Mouse (Mus musculus) telencephalon, adult 2 months (tissue): ENCODE results near the gene Arhgap35.
"Not testable (repeated sequence)": the region's sequence is repeated elsewhere in the genome, so short reads cannot be mapped to it uniquely, and the experiment has no call there.

Experiments
- DNase-seq: peaks from one replicate; pipeline ENCODE4 v3.0.0-alpha.2; 2011; ENCODE audit warnings: low read depth, low spot score

Gene Arhgap35

GRCm38 (mm10) chr7:16606808-16607207 is 8.0 kb downstream of the Arhgap35 start:
- DNase-seq = not testable (repeated sequence)

- no peak for DNase-seq
Measured at GRCm38 (mm10) chr7:16604141-16604540, 10.7 kb downstream of the Arhgap35 start.

GRCm38 (mm10) chr7:16601683-16602102 is 13.1 kb downstream of the Arhgap35 start:
- no peak for DNase-seq

DNA sequence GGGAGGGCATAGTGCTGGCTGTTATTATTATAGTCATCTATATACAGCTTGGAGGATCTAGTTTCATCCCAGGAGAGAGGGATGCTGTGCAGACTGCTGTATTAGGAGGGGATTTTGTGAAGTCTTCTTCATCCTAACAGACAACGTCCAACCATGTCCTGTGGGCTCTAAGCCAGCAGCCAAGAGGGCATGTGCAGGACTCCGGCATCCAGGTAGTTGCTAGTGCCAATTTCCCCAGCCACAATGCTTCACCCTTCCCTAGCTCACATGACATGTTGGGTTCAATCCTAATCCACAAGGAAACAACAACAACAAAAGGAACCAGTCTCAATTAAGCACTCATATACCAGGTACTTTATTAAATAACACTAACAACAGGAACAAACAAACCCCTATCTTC is 15.8 kb downstream of the Arhgap35 start:
- no peak for DNase-seq

DNA sequence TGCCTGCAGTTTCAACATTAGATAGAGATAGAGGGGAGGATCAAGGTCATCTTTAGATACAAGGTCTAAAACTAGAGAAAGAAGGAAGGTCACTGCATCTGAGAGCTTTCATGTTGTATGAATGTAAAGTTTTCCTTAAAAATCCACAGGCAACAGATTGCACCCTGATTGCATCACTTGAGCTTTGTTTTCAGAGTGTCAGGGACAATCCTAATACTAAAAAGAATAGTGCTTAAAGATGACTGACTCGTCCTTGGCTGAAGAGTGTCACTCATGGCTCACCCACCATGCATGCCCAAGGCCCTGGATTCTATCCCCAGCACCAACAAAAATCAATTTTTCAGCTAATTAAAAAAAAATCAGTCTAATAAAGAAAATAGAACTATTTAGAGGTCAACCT is 23.5 kb downstream of the Arhgap35 start:
- DNase-seq = no peak

DNA sequence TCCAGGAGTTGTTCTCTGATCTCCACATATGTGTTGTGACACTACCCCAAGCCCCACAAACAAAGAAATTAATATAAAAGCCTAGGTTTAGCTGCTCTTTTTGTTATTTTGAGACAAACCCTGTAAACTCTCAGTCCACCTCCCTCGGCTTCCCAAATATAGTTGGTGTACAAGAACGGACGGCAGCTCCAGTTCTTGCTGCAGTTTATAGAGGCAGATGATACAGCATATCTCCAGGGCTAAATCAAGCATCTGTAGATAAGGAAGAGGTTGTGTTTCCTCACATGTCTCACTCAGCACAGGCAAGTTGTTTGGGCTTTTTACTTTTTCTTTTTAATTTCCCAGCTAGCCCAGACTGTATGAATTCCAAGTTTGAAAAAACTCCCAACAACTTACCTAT is 27.1 kb downstream of the Arhgap35 start:
- DNase-seq = no peak

- no peak for DNase-seq
Measured at GRCm38 (mm10) chr7:16584384-16584783, 30.4 kb downstream of the Arhgap35 start.

- no peak for DNase-seq
Measured at GRCm38 (mm10) chr7:16583775-16584174, 31.0 kb downstream of the Arhgap35 start.

DNA sequence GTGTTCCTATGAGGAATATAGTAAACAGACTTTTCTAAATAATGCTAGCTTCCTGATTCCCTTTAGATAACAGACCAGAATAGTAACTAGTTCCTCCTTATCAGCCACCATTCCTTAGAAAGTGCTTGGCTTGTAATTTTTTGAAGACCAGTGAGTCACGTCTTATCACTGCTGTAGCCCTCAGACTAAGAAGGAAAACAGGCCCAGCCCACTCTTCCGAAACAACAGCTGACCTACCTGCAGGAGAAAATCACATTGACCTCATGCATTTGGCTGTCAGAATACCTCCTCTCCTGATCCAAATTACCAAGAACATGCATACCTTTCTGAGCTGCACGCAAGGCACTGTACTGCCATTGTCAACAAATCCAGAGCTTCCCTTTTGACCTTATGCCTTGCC is 32.5 kb downstream of the Arhgap35 start:
- no peak for DNase-seq

- DNase-seq = no peak
Measured at GRCm38 (mm10) chr7:16581276-16582100, 33.3 kb downstream of the Arhgap35 start.

DNA sequence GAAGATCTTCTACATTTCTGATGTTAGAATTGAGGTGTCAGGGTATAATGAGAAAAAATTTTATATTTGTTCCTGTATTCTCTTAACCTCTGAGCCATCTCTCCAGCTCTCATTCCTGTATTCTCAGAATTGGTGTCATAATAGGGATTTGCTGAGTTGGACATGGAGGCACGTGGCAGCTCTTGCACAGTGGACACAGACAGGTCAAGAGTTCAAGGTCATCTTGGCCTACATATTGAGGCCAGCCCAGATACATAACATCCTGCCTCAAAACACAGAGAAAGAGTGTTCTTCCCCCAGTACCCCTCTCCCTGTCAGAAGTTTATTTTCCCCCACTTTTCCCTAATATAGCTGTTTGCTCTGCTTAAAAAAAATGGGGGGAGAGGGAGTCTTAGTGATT is 38.1 kb downstream of the Arhgap35 start:
- DNase-seq = no peak

GRCm38 (mm10) chr7:16571191-16571590 is 43.6 kb downstream of the Arhgap35 start:
- DNase-seq = no peak

DNA sequence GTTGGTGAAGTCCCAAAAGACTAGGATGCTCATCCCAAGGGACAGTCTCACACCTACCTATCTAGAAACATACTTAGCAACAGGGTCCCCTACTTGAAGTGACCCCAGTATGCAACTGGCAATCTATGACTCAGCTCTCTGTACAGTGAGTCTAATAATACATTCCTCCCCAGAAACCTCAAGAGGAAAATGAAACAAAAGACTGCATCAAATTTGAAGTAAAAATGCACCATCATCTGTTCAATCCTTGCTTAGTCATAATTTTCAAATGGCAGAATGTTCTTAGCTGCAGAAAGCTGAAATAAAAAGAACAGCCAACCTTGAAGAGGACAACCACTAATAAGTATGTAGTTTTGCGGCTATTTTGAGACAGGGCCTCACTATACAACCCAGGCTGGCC is 44.1 kb downstream of the Arhgap35 start:
- no peak for DNase-seq

GRCm38 (mm10) chr7:16564491-16564890 is 50.3 kb downstream of the Arhgap35 start:
- no peak for DNase-seq

GRCm38 (mm10) chr7:16557783-16558538 is 56.8 kb downstream of the Arhgap35 start:
- DNase-seq = no peak

DNA sequence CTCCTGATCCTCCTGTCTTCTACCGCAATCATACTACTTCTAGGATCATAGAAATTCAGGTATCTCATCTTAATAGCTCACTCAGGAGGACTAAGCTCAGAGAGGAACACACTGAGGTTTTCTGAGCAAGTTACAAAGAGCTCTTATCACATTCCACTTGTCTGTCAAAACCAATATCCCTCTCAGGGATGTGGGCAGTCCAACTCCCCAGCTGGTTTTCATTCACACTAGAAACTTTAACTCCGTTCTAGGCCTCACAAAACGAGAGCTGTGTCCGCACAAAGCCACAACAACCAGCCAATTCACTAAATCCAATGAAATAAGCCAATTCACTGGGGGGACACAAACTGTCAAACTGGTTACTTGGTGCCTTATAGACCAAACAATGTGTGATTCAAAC is 57.5 kb downstream of the Arhgap35 start:
- DNase-seq = no peak

GRCm38 (mm10) chr7:16554215-16554614 is 60.6 kb downstream of the Arhgap35 start:
- DNase-seq = no peak

- DNase-seq = no peak
Measured at GRCm38 (mm10) chr7:16551581-16551980, 63.2 kb downstream of the Arhgap35 start.

- DNase-seq = no peak
Measured at GRCm38 (mm10) chr7:16549299-16549698, 65.5 kb downstream of the Arhgap35 start.

- DNase-seq = no peak
Measured at GRCm38 (mm10) chr7:16544770-16545169, 70.0 kb downstream of the Arhgap35 start.

DNA sequence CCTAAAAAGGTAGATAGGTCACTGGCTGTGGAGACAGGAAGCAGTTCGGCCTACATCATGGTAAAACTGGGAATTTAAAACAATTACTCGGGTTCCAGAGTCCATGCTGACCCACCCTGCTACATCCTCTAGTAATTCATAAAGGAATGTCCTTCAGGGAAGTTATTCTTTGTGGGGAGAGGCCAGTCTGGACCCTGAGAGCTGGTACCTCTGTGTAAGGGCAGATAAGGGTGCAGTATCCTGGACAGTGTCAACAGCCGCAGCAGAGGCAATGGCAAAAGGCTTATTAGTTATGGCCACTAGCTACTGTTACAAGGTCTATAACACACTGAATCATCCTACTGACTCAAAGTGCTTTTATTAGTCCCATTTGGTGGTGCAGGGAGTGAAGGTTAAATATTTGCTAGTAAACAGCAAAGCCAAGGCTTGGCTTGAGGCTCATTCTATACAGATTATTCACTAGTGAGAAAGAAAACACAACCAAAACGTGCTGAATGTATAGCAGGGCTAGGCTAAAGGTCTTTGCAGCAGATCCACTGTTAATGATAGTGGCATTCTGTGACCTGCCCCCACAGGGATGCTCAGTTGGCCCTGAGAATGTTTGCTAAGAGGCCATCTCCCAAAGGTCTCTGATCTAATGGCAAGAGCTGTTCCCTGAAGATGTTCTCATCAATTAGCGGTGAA is 77.4 kb downstream of the Arhgap35 start:
- DNase-seq = no peak

DNA sequence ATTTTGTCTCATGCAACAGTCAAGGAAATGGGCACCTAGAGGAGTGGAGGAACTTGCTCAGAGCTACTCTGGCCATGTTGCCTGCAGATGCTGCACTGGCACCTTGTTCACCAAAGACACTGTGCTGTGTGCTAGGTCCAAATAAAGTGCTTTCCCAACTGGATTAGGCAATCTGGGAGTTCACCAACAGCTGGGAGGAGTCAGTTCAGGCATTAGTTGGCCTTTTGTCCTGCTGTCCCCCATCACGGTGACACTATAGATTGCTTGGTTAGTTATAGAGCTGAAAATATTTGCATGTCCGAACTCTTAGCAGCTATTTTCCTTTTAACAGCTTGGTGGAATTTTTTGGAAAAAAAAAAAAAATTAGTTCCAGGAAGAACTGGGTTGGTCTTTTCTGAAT is 88.8 kb downstream of the Arhgap35 start:
- DNase-seq = no peak
